Mouse (Mus musculus): ENCODE measurements at regions not wholly inside any gene's neighbourhood (a gene's known extent, or its start where the extent isn't known, plus 50 kb on each side); places are given as distances from the start of the nearest gene placed in this dataset.

GRCm38 (mm10) chr1:154119611-154120010 is 81.4 kb upstream of the Zfp648 start:
- no peak overlapping the region for H3K27ac ChIP-seq (ENCODE audit: low read depth)
- no peaks in the 10 kb centered on the region for H3K27me3 ChIP-seq (ENCODE audit: control insufficient read depth, insufficient read depth, low read length)
- H3K9ac ChIP-seq (replicated peaks; ENCODE audit: low read depth, low read length) = no peak overlapping the region
- no peak overlapping the region for H3K4me3 ChIP-seq (ENCODE audit: low read depth, low read length)
- WGBS = 83% methylated on average over 5 of the region's 5 CpGs
- H3K4me1 ChIP-seq (ENCODE audit: control insufficient read depth, insufficient read depth) = peaks cover 13% of the 10 kb centered on the region
- TF ChIP-seq EP300 (IDR thresholded peaks at IDR 0.05; ENCODE audit: low read depth) = no peak
- TF ChIP-seq CTCF (IDR thresholded peaks at IDR 0.05; ENCODE audit: low read depth) = no peak
- DNase-seq (ENCODE audit: low spot score) = no peak
- H3K36me3 ChIP-seq (replicated peaks; ENCODE audit: control insufficient read depth, insufficient read depth, low read length) = no peaks in the 10 kb centered on the region
- no peak for ATAC-seq (ENCODE audit: insufficient read depth, low read depth)
- H3K4me2 ChIP-seq (ENCODE audit: low read depth, low read length) = no peak overlapping the region
- H3K9me3 ChIP-seq (replicated peaks; ENCODE audit: control insufficient read depth, low read length) = no peaks in the 10 kb centered on the region

- Histone ChIP-seq H3K4me2 (ENCODE audit: low read depth, low read length) (no peak overlapping the region), H3K27me3 (ENCODE audit: control insufficient read depth, insufficient read depth, low read length) (no peaks in the 10 kb centered on the region), H3K36me3 (replicated peaks; ENCODE audit: control insufficient read depth, insufficient read depth, low read length) (no peaks in the 10 kb centered on the region), H3K4me3 (ENCODE audit: low read depth, low read length) (no peak overlapping the region), H3K4me1 (ENCODE audit: control insufficient read depth, insufficient read depth) (peaks cover 13% of the 10 kb centered on the region), H3K9ac (replicated peaks; ENCODE audit: low read depth, low read length) (no peak overlapping the region), H3K9me3 (replicated peaks; ENCODE audit: control insufficient read depth, low read length) (no peaks in the 10 kb centered on the region), H3K27ac (ENCODE audit: low read depth) (no peak overlapping the region)
- ATAC-seq (ENCODE audit: insufficient read depth, low read depth) (no peak), DNase-seq (ENCODE audit: low spot score) (no peak)
- 3% methylated on average over 1 of the region's 1 CpGs for WGBS
- TF ChIP-seq EP300 (IDR thresholded peaks at IDR 0.05; ENCODE audit: low read depth) (no peak), CTCF (IDR thresholded peaks at IDR 0.05; ENCODE audit: low read depth) (no peak)
Observed at GRCm38 (mm10) chr1:154120693-154121092, 80.3 kb upstream of the Zfp648 start.

- no peak overlapping the region for H3K9ac ChIP-seq (replicated peaks; ENCODE audit: low read depth, low read length)
- H3K27me3 ChIP-seq (ENCODE audit: control insufficient read depth, insufficient read depth, low read length) = no peaks in the 10 kb centered on the region
- DNase-seq (ENCODE audit: low spot score) (no peak), ATAC-seq (ENCODE audit: insufficient read depth, low read depth) (no peak)
- TF ChIP-seq CTCF (IDR thresholded peaks at IDR 0.05; ENCODE audit: low read depth) = no peak
- TF ChIP-seq EP300 (IDR thresholded peaks at IDR 0.05; ENCODE audit: low read depth) = no peak
- no peaks in the 10 kb centered on the region for H3K9me3 ChIP-seq (replicated peaks; ENCODE audit: control insufficient read depth, low read length)
- H3K36me3 ChIP-seq (replicated peaks; ENCODE audit: control insufficient read depth, insufficient read depth, low read length) = no peaks in the 10 kb centered on the region
- no peak overlapping the region for H3K27ac ChIP-seq (ENCODE audit: low read depth)
- H3K4me2 ChIP-seq (ENCODE audit: low read depth, low read length) = no peak overlapping the region
- H3K4me1 ChIP-seq (ENCODE audit: control insufficient read depth, insufficient read depth) = no peaks in the 10 kb centered on the region
- no peak overlapping the region for H3K4me3 ChIP-seq (ENCODE audit: low read depth, low read length)
Observed at GRCm38 (mm10) chr1:154124981-154125380, 76.0 kb upstream of the Zfp648 start.

- DNase-seq (ENCODE audit: low spot score) (no peak), ATAC-seq (ENCODE audit: insufficient read depth, low read depth) (no peak)
- H3K27ac ChIP-seq (ENCODE audit: low read depth) = no peak overlapping the region
- H3K4me1 ChIP-seq (ENCODE audit: control insufficient read depth, insufficient read depth) = no peaks in the 10 kb centered on the region
- WGBS = 64% methylated on average over 4 of the region's 4 CpGs
- H3K4me2 ChIP-seq (ENCODE audit: low read depth, low read length) = no peak overlapping the region
- no peaks in the 10 kb centered on the region for H3K36me3 ChIP-seq (replicated peaks; ENCODE audit: control insufficient read depth, insufficient read depth, low read length)
- no peak overlapping the region for H3K9ac ChIP-seq (replicated peaks; ENCODE audit: low read depth, low read length)
- H3K9me3 ChIP-seq (replicated peaks; ENCODE audit: control insufficient read depth, low read length) = no peaks in the 10 kb centered on the region
- TF ChIP-seq CTCF (IDR thresholded peaks at IDR 0.05; ENCODE audit: low read depth) = no peak
- no peak for TF ChIP-seq EP300 (IDR thresholded peaks at IDR 0.05; ENCODE audit: low read depth)
- no peak overlapping the region for H3K4me3 ChIP-seq (ENCODE audit: low read depth, low read length)
- no peaks in the 10 kb centered on the region for H3K27me3 ChIP-seq (ENCODE audit: control insufficient read depth, insufficient read depth, low read length)
Observed at GRCm38 (mm10) chr1:154126487-154126886, 74.5 kb upstream of the Zfp648 start.

- Histone ChIP-seq H3K4me1 (ENCODE audit: control insufficient read depth, insufficient read depth) (no peaks in the 10 kb centered on the region), H3K4me3 (ENCODE audit: low read depth, low read length) (no peak overlapping the region), H3K36me3 (replicated peaks; ENCODE audit: control insufficient read depth, insufficient read depth, low read length) (no peaks in the 10 kb centered on the region), H3K27me3 (ENCODE audit: control insufficient read depth, insufficient read depth, low read length) (no peaks in the 10 kb centered on the region), H3K9ac (replicated peaks; ENCODE audit: low read depth, low read length) (no peak overlapping the region), H3K9me3 (replicated peaks; ENCODE audit: control insufficient read depth, low read length) (no peaks in the 10 kb centered on the region), H3K27ac (ENCODE audit: low read depth) (no peak overlapping the region), H3K4me2 (ENCODE audit: low read depth, low read length) (no peak overlapping the region)
- no peak for ATAC-seq (ENCODE audit: insufficient read depth, low read depth)
- no peak for DNase-seq (ENCODE audit: low spot score)
- TF ChIP-seq EP300 (IDR thresholded peaks at IDR 0.05; ENCODE audit: low read depth) = no peak
- TF ChIP-seq CTCF (IDR thresholded peaks at IDR 0.05; ENCODE audit: low read depth) = no peak
- WGBS = 43% methylated on average over 4 of the region's 4 CpGs
Observed at GRCm38 (mm10) chr1:154139488-154139887, 61.5 kb upstream of the Zfp648 start.

GRCm38 (mm10) chr1:154143691-154144090 is 57.3 kb upstream of the Zfp648 start:
- no peak for DNase-seq (ENCODE audit: low spot score)
- H3K36me3 ChIP-seq (replicated peaks; ENCODE audit: control insufficient read depth, insufficient read depth, low read length) = no peaks in the 10 kb centered on the region
- no peak for ATAC-seq (ENCODE audit: insufficient read depth, low read depth)
- no peaks in the 10 kb centered on the region for H3K27me3 ChIP-seq (ENCODE audit: control insufficient read depth, insufficient read depth, low read length)
- H3K4me1 ChIP-seq (ENCODE audit: control insufficient read depth, insufficient read depth) = no peaks in the 10 kb centered on the region
- no peaks in the 10 kb centered on the region for H3K9me3 ChIP-seq (replicated peaks; ENCODE audit: control insufficient read depth, low read length)
- H3K4me3 ChIP-seq (ENCODE audit: low read depth, low read length) = no peak overlapping the region
- no peak overlapping the region for H3K27ac ChIP-seq (ENCODE audit: low read depth)
- no peak overlapping the region for H3K9ac ChIP-seq (replicated peaks; ENCODE audit: low read depth, low read length)
- no peak overlapping the region for H3K4me2 ChIP-seq (ENCODE audit: low read depth, low read length)
- TF ChIP-seq CTCF (IDR thresholded peaks at IDR 0.05; ENCODE audit: low read depth) (no peak), EP300 (IDR thresholded peaks at IDR 0.05; ENCODE audit: low read depth) (no peak)
- WGBS = 20% methylated on average over 1 of the region's 1 CpGs

All from heart, postnatal 0 days (tissue).